Mouse (Mus musculus) lung, postnatal 0 days (tissue): ENCODE data around the gene Dync1i1.

ENCODE experiments used
- CTCF ChIP-seq: IDR thresholded peaks from 2 replicates; pipeline ENCODE4 v1.5.1; 2016; ENCODE audit warnings: antibody characterized with exemption, mild to moderate bottlenecking
- EP300 ChIP-seq: IDR thresholded peaks from 2 replicates; pipeline ENCODE4 v1.6.1; 2016; ENCODE audit warnings: antibody characterized with exemption, mild to moderate bottlenecking, control low read depth

DNA sequence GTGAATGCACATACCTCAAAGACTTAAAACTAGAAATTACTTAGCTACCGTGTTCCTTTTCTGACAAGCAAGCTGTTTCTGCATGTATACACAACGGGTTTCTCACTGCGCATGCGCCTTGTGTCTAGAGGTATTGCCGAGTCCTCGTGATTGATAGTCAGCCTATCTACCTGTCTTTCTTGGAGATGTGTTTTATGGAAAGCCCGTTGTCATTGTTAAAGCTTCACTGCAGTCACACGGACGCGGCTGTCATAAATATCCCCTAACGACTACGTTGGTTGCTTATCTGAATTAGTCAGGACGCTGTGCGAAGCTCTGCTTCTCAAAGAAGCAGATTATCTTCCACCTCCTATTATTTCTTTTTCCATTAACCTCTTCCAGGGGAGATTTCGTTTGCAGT lies 290.2 kb downstream of the Dync1i1 start:
- no peak for TF ChIP-seq CTCF
- TF ChIP-seq EP300 = no peak
